Mouse (Mus musculus): ENCODE results near the gene Dhx57.
"Not testable (repeated sequence)": the region's sequence is repeated elsewhere in the genome, so short reads cannot be mapped to it uniquely, and the experiment has no call there.

The Dhx57 gene

GRCm38 (mm10) chr17:80290074-80290657 is at the start of gene Dhx57, which contains the start of gene Morn2:
Gene Dhx57 (minus strand): TSS chr17:80290476.
Gene Morn2 (plus strand): TSS chr17:80290203.
- no peak for DNase-seq (ENCODE audit: extremely low read depth, low read depth, low spot score)

DNA sequence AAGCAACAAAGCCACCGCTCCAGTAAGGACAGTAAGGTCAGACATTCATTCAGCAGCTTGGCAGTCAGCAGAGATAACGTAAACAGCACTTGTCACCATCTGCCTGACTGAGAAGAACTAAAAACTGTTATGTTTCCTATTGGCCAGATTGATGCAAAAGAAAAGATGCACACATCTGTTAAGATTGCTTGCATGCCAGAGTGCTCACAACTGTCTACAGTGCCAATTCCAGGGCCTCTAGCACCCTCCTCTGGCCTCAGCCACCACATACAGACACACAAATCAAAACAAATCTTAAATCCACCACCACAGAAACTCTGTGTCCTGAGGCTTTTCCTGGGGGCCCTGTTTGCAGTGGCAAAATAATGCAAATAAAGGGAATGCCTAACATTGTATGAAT is 42.1 kb upstream of the Dhx57 start:
- DNase-seq (ENCODE audit: extremely low read depth, low read depth, low spot score): no peak

DNA sequence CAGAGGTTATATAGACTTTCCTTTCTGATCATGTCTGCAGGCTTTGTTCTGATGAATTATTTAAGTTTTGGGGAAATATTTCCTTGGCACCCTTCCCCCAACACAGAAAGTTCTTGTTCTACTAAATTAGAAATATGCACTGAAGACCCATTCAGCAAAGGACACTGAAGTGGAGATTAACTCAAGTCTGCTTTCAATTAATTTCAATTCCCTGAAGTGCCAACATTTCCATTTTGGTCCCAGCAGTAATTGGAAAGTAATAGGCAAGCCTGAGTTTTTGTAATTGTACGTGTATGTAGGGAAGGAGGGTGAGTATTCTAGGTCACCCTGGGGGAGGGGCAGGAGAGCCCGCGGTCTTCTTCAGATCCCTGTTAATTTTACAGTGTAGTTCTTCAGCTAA is 36.2 kb upstream of the Dhx57 start:
- no peak for DNase-seq (ENCODE audit: extremely low read depth, low read depth, low spot score)

DNA sequence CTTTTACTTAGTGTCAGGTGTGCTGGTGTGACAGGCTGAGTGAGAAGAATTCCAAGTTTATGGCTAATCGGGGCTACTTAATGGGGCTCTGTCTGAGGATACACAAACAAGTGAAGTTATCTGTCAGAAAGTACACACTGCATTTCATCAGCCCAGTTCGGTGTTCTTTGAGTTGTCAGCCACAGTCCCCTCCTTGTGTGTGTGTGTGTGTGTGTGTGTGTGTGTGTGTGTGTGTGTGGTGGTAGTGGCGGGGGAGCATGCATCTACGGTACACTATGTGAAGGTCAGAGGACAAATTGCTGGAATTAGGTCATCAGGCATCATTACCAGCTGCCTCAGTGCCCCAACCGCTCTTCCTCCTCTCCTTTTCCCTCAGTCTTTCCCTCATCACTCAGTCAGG is 35.2 kb upstream of the Dhx57 start:
- no peak for DNase-seq (ENCODE audit: extremely low read depth, low read depth, low spot score)

- no peak for DNase-seq (ENCODE audit: extremely low read depth, low read depth, low spot score)
Observed at GRCm38 (mm10) chr17:80324521-80324920, 34.2 kb upstream of the Dhx57 start.

GRCm38 (mm10) chr17:80323658-80324057 is 33.4 kb upstream of the Dhx57 start:
- DNase-seq (ENCODE audit: extremely low read depth, low read depth, low spot score): no peak

DNA sequence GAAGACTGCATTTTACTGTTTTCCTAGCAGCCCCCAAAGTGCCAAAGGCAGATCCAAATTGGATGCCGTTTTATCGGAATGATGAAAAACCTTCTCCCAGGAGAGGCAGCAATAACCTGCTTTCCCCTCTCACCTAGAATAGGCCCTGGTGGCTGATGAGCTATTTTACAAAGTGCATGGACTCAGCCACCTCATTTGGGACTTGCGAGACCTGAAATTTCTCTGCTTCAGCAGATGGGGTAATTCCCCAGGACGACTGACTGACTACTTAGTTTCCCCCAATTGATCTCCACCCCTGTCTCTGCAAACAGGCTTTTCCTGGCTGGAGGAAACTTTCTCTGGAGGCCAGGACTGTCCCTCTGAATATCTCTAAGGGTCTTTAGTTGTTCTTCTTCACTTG is 32.7 kb upstream of the Dhx57 start:
- no peak for DNase-seq (ENCODE audit: extremely low read depth, low read depth, low spot score)

GRCm38 (mm10) chr17:80322228-80322627 is 32.0 kb upstream of the Dhx57 start:
- DNase-seq (ENCODE audit: extremely low read depth, low read depth, low spot score): no peak

GRCm38 (mm10) chr17:80312405-80312804 is 22.1 kb upstream of the Dhx57 start:
- peak; percentile 55 for DNase-seq (ENCODE audit: extremely low read depth, low read depth, low spot score)

DNA sequence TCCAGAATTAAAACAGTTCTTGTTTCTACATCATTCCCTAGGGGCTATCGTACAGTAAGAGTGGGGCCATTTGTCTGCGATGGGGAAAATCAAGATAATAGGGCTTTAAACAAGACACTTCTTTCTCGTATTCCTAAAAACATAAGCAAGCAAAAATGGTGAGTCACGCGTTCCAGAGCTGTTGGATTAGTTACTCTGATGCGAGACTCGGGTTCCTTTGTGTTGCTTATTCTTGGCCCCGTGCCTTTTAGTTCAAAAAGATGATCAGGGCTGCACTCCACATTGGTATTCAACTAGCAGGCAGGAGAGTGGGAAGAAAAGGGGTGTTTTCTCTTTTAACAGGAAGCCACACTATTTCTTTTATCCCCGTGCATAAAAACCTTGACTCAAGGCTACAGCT is 21.5 kb upstream of the Dhx57 start:
- no peak for DNase-seq (ENCODE audit: extremely low read depth, low read depth, low spot score)

DNA sequence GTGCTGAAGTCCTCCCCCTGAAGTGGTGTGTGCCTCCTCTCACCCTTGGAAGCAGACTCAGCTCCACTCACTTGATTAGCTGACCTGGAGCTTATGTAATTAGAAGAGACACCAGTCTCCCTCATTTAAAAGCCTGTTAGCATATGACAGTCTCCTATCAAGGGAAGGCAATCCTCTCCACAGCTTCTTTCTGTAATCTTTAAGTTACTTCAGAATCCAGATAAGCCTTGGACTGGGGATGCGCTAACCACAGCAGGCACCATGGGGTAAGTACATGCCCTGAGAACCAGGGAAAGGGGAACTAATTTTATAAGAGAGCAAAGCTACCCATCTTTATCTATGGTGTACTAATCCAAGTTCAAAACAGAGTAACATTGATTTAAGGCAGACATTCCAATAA is 17.0 kb upstream of the Dhx57 start, which contains the start of gene Arhgef33:
Gene Arhgef33 (plus strand): TSS at position 157 of the 400 bp plus-strand sequence.
- no peak for DNase-seq (ENCODE audit: extremely low read depth, low read depth, low spot score)

DNA sequence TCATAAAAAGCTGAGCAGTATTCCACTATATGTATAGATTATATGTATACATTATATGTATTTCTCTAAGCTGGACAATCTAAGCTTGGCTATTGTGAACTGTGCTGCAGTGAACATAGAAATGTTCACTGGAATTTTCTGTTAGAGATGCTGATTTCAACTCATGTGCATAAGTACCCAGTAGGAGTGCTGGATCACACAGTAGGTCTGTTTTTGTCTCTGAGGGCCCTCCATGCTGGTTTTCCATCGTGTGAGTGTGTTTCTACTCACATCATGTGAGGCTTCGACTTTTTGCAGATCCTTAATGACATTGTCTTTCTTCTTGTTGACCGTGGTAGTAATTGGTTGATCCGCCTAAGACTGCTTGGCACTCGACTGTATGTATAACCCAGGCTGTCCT is 8.6 kb upstream of the Dhx57 start:
- no peak for DNase-seq (ENCODE audit: extremely low read depth, low read depth, low spot score)

- no peak for DNase-seq (ENCODE audit: extremely low read depth, low read depth, low spot score)
Observed at GRCm38 (mm10) chr17:80295258-80295657, 5.0 kb upstream of the Dhx57 start.

DNA sequence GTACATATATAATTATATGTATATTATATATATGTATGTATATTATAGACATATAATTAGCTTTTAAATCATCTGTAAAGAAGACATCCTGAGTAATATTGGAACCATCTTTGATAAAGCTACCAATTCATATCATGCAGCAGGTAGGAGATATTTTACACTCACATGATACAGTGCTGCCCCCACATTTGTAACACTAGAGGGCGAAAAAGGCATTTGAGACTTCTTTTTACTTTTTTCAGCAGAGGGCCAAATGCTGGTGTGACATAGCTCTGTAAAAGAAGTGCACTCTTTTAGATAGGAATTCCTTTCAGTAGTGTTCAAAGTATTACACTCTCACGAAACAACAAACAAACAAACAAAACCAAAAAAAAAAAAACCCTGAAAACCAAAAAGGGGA is 872 bp upstream of the Dhx57 start:
- DNase-seq (ENCODE audit: extremely low read depth, low read depth, low spot score): no peak

GRCm38 (mm10) chr17:80289280-80290073 is 799 bp downstream of the Dhx57 start:
- DNase-seq (ENCODE audit: extremely low read depth, low read depth, low spot score): no peak

- DNase-seq (ENCODE audit: extremely low read depth, low read depth, low spot score): no peak
Observed at GRCm38 (mm10) chr17:80288012-80288411, 2.3 kb downstream of the Dhx57 start.

DNA sequence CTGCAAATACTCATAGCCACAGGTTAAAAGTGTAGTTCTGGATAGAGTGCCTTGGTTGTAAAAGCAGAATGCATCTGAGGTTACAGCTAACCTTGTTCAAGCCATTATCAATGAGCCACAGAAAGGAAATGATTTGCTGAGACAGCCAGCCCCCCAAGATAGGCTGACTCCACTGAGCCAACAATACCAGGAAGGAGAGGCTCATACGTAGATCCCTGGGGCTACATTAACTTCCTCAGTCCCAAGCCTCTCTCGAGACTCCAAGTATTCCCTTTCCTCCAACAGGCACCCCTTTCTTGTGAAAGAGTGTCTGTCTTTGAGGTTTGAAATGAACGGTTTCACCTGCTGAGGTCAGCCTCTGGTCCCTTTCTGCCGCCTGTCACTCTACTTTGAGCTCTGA is 5.8 kb downstream of the Dhx57 start:
- no peak for DNase-seq (ENCODE audit: extremely low read depth, low read depth, low spot score)

GRCm38 (mm10) chr17:80279340-80280070 is 10.8 kb downstream of the Dhx57 start:
- no peak for DNase-seq (ENCODE audit: extremely low read depth, low read depth, low spot score)

DNA sequence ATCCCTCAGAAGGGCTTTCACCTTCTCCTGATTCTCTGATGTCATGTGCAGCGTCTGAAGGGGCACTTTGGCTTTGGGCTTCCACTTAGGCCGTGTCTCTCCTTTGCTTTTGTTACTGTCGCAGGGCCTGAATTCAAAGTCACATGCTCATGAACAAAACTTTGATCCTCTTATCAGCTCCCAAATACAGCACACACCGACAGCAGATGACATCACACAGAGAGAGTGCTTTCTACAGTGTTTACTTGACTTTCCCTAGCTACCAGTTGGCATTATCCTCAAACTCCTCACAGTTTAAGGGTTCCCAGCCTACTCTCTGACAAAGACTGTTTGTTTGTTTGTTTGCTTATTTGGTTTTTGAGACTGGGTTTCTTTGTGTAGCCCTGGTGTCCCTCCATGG is 12.0 kb downstream of the Dhx57 start:
- DNase-seq (ENCODE audit: extremely low read depth, low read depth, low spot score): no peak

DNA sequence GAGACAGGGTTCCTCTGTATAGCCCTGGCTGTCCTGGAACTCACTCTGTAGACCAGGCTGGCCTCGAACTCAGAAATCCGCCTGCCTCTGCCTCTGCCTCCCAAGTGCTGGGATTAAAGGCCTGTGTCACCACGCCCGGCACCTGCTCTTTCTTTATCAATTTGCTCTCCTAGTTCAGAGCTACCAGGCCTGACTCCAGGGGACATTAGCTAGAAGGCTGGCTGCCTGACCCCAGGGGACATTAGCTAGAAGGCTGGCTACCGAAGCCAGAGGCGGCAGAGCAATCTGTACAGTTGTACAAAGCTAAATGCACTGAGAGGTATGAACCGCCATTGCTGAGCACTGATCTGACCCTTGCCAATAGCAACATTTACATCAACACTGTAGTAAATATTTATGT is 19.7 kb downstream of the Dhx57 start:
- not testable (repeated sequence) for DNase-seq (ENCODE audit: extremely low read depth, low read depth, low spot score)

GRCm38 (mm10) chr17:80268151-80268550 is 22.1 kb downstream of the Dhx57 start:
- no peak for DNase-seq (ENCODE audit: extremely low read depth, low read depth, low spot score)

- DNase-seq (ENCODE audit: extremely low read depth, low read depth, low spot score): no peak
Observed at GRCm38 (mm10) chr17:80267065-80267464, 23.2 kb downstream of the Dhx57 start.
